In genomic region chr1:178880905-178881304, GRCm38 (mm10) we compare ENCODE assay signal across 23 mouse cellular contexts.
"Had no signal": no experiment of that assay in that cellular context is flagged by ENCODE, and none has a peak within 500 bp of the region (broad histone marks: within the 10 kb centered on the region; RNA-seq: fewer than 3 reads in every experiment).

No protein-coding gene starts in this region.

- H3K27me3 ChIP-seq: heart, embryonic 12.5 days; hindbrain, embryonic 13.5 days; hindbrain, embryonic 15.5 days; limb, embryonic 13.5 days; limb, embryonic 15.5 days; liver, embryonic 12.5 days had no signal

- H3K9ac ChIP-seq: heart, embryonic 12.5 days; hindbrain, embryonic 13.5 days; hindbrain, embryonic 15.5 days; limb, embryonic 13.5 days; limb, embryonic 15.5 days; liver, embryonic 12.5 days; liver, embryonic 14.5 days had no signal

- H3K4me1 ChIP-seq: heart, embryonic 10.5 days; hindbrain, embryonic 13.5 days; hindbrain, embryonic 15.5 days; liver, embryonic 12.5 days had no signal

- H3K36me3 ChIP-seq: hindbrain, embryonic 15.5 days; liver, embryonic 12.5 days had no signal

- H3K27ac ChIP-seq: gastrocnemius, adult 2 months; heart, adult 2 months; heart, embryonic 10.5 days; hindbrain, embryonic 13.5 days; hindbrain, embryonic 15.5 days; hindbrain, postnatal 0 days; kidney, postnatal 0 days; limb, embryonic 13.5 days; limb, embryonic 15.5 days; liver, embryonic 12.5 days; liver, embryonic 14.5 days had no signal

- ATAC-seq: hindbrain, postnatal 0 days; liver, embryonic 12.5 days had no signal

- H3K9me3 ChIP-seq: heart, embryonic 10.5 days; heart, embryonic 12.5 days; hindbrain, embryonic 13.5 days; hindbrain, embryonic 15.5 days; limb, embryonic 13.5 days; limb, embryonic 15.5 days; liver, embryonic 12.5 days had no signal

- DNase-seq: gastrocnemius, adult 2 months; gastrocnemius, postnatal 10 days; gastrocnemius, postnatal 25 days; heart, adult 2 months; heart, postnatal 10 days; heart, postnatal 4 days; kidney, adult 18-20 months; kidney, adult 8-10 months; kidney, postnatal 14 days; kidney, postnatal 36 days; layer of hippocampus, adult 9-11 months; layer of hippocampus, postnatal 36 days; left cerebral cortex, postnatal 4 days had no signal

- H3K4me3 ChIP-seq: gastrocnemius, adult 2 months; heart, adult 2 months; heart, embryonic 10.5 days; heart, embryonic 12.5 days; hindbrain, embryonic 13.5 days; hindbrain, embryonic 15.5 days; limb, embryonic 13.5 days; limb, embryonic 15.5 days; liver, embryonic 12.5 days had no signal

- H3K4me2 ChIP-seq: heart, embryonic 12.5 days; hindbrain, embryonic 13.5 days; hindbrain, embryonic 15.5 days; limb, embryonic 13.5 days; limb, embryonic 15.5 days; liver, embryonic 12.5 days had no signal
